Mouse (Mus musculus) heart, adult 2 months (tissue): ENCODE results near the gene Tnfaip8l2.

Experiments
- CTCF ChIP-seq: fragments of 200-600 bp; IDR thresholded peaks from 2 replicates; pipeline ENCODE4 v1.8.1; 2022; ENCODE audit warnings: antibody characterized with exemption, mild to moderate bottlenecking, moderate library complexity
- EP300 ChIP-seq: fragments of 200-500 bp; IDR thresholded peaks from 2 replicates; pipeline ENCODE4 v1.6.1; 2011; ENCODE audit warnings: low read depth, low read length, control low read depth; ENCODE audit not compliant: insufficient read depth
- POLR2A ChIP-seq: fragments of 200-500 bp; IDR thresholded peaks from 2 replicates; pipeline ENCODE4 v1.6.1; 2011; ENCODE audit warnings: mild to moderate bottlenecking, low read depth, low read length, control low read depth; ENCODE audit not compliant: insufficient read depth

GRCm38 (mm10) chr3:95129226-95129651 lies 12.9 kb downstream of the Tnfaip8l2 start:
- TF ChIP-seq POLR2A (no peak), CTCF (peak; percentile 18; the same call in 1 of the 2 replicates), EP300 (no peak)
